Mouse (Mus musculus): ENCODE results near the gene Olfr94. TPM values are rescaled to one million over a fixed set of nuclear protein-coding genes. Genes with fewer than 3 reads are reported as not detected.
"Not testable (repeated sequence)": the region's sequence is repeated elsewhere in the genome, so short reads cannot be mapped to it uniquely, and the experiment has no call there.

Gene Olfr94
- polyA plus RNA-seq (2012; rRNA removed), result not detected in 2 replicates

- no peak for DNase-seq (ENCODE audit: extremely low spot score in 1 of 2, low spot score in 1 of 2)
These were observed at the start of gene Olfr94 for GRCm38 (mm10) chr17:37200894-37201293. Gene Olfr94, minus strand, starts transcription at chr17:37200994.

DNA sequence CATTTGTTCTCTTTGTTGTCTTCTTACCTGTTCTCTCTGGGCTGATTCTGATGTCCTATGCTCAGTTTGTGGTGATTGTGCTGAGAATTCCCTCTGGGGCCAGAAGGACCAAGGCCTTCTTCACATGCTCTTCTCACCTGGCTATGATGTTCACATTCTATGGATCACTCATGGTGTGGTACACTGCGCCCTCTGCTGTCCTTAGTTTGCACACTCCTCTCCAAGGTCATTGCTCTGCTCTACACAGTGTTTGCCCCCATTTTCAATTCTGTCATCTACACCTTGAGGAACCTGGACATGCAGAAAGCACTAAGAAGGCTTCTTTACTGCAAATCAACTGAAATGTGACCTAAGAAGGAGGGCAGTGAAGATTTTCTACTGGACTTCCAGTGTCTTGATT, 49.8 kb upstream of the Olfr94 start:
- peak in 1 of 2 experiments; percentile 30 for DNase-seq (ENCODE audit: extremely low spot score in 1 of 2, low spot score in 1 of 2)

DNA sequence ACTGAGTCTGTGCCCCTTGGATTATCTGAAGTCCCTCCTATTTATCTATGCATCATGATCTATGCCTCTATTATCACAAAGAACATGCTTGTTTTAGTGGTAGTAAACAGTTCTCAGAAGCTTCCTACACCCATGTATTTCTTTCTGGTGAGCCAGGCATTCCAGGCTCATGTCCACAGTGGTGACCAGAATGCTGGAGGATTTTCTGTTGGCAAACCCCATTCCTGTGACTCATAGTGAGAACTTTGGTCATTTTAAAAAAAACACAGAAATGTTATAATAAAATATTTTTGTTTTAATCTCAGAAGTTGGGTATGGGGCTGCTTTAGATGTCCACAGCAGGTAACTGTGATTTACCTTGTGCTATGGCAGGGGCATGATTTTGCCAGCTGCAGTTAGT, 48.7 kb upstream of the Olfr94 start:
- no peak for DNase-seq (ENCODE audit: extremely low spot score in 1 of 2, low spot score in 1 of 2)

DNA sequence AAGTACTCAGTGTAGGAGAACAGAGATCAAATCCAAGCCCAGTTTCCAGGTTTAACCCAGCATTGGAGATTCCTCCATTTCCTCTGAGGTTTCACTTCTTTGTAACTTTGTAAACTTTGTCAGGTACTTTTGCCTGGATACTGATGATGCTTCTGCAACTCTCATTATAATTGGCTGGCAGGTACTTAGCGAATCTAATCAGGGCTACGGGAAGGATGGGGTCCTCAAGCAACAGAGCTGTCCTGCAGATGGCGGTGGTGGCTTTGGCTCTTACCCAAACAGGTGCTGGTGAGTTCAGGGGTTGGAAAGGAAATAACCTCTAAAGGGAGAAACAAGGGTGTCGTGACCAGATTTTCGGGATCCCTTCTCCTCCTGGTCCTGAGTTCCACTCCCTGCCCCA, 45.9 kb upstream of the Olfr94 start:
- DNase-seq (ENCODE audit: extremely low spot score in 1 of 2, low spot score in 1 of 2), result peak; percentile 7 to 72

- no peak for DNase-seq (ENCODE audit: extremely low spot score in 1 of 2, low spot score in 1 of 2)
These were observed 41.4 kb upstream of the Olfr94 start for GRCm38 (mm10) chr17:37242198-37242597.

DNA sequence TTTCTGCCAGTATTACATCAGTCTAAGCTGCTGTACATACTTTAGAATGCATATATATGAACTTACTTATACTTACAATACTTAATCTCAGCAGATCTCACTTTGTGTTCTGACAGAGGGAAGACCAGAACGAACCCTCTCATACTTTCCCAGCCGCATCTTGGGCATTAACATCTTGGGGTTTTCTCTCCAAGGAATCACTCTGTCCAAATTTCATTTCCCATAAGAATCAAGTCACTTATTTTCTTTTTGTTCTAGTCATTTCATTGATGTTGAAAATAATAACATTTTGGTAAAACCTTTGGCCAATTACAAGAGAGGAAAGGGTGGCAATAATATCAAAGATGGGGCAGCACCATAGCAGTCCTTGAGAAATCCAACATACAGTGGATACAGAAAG, 36.4 kb upstream of the Olfr94 start, which contains the start of gene Olfr97:
Gene Olfr97, minus strand, starts transcription at position 101 of the 400 bp plus-strand sequence.
- not testable (repeated sequence) for DNase-seq (ENCODE audit: extremely low spot score in 1 of 2, low spot score in 1 of 2)

GRCm38 (mm10) chr17:37221879-37222278, 21.1 kb upstream of the Olfr94 start:
- no peak for DNase-seq (ENCODE audit: extremely low spot score in 1 of 2, low spot score in 1 of 2)

- no peak for DNase-seq (ENCODE audit: extremely low spot score in 1 of 2, low spot score in 1 of 2)
These were observed 19.1 kb upstream of the Olfr94 start, which contains the start of gene Olfr96 for GRCm38 (mm10) chr17:37219846-37220245. Gene Olfr96, plus strand, starts transcription at chr17:37220146.

- DNase-seq (ENCODE audit: extremely low spot score in 1 of 2, low spot score in 1 of 2), result no peak
These were observed 17.7 kb upstream of the Olfr94 start for GRCm38 (mm10) chr17:37218486-37218885.

DNA sequence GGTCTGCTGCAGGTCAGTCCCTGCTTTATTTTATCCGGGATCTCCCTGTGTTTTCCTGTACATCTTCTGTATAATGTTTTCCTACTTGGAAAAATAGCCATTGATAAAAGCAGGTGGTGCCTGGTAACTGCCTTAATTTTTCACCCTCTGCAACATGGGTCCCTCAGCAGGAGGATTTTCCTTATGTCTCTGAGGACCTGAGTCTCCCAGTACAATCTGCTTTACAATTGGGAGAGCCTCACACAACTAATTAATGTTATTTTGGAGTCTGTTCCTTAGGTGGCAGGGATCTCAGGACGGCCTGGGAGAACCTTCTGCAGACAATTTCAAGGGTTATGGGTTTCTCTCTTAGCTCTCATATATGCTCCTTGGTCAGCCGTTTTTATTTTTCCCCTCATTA, 12.2 kb upstream of the Olfr94 start, which contains the start of gene Olfr95:
Gene Olfr95, minus strand, starts transcription at position 101 of the 400 bp plus-strand sequence.
- no peak for DNase-seq (ENCODE audit: extremely low spot score in 1 of 2, low spot score in 1 of 2)

GRCm38 (mm10) chr17:37210884-37211768, 10.3 kb upstream of the Olfr94 start:
- peak in 1 of 2 experiments; percentile 41 for DNase-seq (ENCODE audit: extremely low spot score in 1 of 2, low spot score in 1 of 2)

DNA sequence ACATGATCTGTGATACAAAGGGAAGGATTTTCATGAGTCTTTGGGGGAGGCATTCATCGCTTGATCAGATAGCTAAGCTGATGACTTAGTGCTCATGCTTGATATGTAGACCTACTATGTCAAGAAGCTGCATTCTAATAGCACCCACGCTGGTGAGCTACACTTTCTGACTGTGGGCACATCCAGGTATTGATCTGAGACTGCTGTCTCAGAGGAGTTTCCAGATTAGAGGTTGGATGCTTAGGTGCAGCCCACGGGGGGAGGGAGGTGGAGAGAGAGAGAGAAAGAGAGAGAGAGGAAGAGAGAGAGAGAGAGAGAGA, 3.1 kb upstream of the Olfr94 start:
- DNase-seq (ENCODE audit: extremely low spot score in 1 of 2, low spot score in 1 of 2), result no peak

DNA sequence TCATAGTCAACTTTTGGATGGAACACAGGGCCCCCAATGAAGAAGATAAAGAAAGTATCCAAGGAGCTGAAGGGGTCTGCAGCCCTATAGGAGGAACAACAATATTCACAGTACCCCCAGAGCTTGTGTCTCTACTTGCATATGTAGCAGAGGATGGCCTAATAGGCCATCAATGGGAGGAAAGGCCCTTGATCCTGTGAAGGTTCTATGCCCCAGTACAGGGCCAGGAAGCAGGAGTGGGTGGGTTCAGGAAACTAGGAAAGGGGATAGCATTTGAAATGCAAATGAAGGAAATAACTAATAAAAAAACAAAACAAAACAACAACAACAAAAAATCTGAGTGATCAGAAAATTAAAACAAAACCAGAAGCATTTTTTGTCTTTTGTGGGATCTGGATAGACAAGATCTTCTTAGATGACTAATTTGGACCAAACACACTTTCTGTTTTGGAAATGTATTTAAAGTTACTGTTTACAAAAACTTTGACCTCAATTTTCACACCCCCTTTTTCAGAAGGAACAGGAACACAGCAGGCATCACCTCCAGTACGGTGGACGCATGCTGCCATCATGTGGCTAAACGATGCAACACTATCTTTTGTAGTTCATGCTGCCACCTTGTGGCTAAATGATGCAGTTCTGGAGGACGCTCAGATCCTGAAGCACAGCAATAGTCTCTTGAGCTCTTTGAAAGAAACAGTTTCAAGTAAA, 2.6 kb upstream of the Olfr94 start:
- DNase-seq (ENCODE audit: extremely low spot score in 1 of 2, low spot score in 1 of 2), result peak; percentile 77 to 96

- DNase-seq (ENCODE audit: extremely low spot score in 1 of 2, low spot score in 1 of 2), result peak in 1 of 2 experiments; percentile 36
These were observed 3.7 kb downstream of the Olfr94 start for GRCm38 (mm10) chr17:37196845-37197724.

DNA sequence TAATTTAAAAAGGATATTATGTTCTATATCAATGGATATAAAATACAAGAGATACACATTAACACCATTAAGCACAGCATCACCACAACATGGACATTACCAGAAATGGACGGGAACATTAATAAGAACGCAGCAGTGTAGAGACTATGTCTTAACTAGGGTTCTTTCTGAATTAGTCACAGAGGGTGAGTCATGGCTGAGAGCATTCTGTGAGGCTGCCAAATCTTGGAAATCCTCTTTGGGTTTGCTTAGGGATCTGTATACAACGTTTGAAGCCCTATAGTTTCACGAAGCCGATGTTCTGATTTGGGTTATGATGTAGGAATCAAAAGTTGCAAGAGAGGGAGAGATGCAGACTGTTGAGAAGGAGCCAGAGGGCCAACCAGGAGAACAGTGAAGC, 6.0 kb downstream of the Olfr94 start:
- DNase-seq (ENCODE audit: extremely low spot score in 1 of 2, low spot score in 1 of 2), result peak in 1 of 2 experiments; percentile 64

GRCm38 (mm10) chr17:37193656-37194055, 7.1 kb downstream of the Olfr94 start, which contains the start of gene Ubd:
Gene Ubd, plus strand, starts transcription at chr17:37193892.
- no peak for DNase-seq (ENCODE audit: extremely low spot score in 1 of 2, low spot score in 1 of 2)

DNA sequence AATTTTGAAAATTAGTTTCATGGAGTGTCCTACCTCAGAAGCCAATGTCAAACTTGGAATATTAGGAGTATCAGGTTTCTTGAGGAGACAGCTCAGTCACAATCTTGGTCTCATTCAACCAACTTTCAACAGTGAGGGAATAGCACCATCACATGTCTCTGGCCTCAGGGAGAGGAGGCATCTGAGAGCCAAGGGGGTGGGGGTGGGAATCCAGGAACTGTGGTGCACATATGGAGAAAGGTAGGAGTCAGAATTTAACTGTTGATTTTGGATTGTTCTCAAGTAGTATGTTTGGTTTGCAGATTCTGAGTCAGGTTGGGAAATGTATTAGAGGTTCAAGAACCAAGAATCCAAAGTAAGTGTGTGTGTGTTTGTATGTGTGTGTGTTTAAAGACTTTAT, 7.8 kb downstream of the Olfr94 start:
- DNase-seq (ENCODE audit: extremely low spot score in 1 of 2, low spot score in 1 of 2), result no peak

GRCm38 (mm10) chr17:37190711-37191110, 10.1 kb downstream of the Olfr94 start:
- peak in 1 of 2 experiments; percentile 78 for DNase-seq (ENCODE audit: extremely low spot score in 1 of 2, low spot score in 1 of 2)

GRCm38 (mm10) chr17:37185474-37185873, 15.3 kb downstream of the Olfr94 start:
- DNase-seq (ENCODE audit: extremely low spot score in 1 of 2, low spot score in 1 of 2), result no peak

DNA sequence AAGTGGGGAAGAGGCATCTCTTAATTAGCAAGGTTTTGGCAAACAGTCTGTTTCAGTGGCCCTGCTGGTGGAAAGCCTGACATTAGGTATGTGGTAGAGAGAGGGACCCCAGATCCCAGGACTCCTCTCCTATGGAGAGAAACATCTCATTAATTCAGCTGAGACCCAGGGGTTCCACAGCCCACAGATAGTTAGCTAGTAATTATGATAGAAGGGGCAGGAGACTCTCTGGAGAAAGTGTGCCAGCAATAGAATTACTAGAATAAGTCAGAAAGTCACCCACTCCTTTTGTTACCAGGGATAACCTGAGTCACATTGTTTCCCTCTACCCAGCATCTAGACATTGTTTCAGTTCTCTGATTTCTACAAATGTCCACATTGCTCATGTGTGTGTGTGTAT, 39.4 kb downstream of the Olfr94 start, which contains the start of gene Olfr93:
Gene Olfr93, minus strand, starts transcription at position 101 of the 400 bp plus-strand sequence.
- DNase-seq (ENCODE audit: extremely low spot score in 1 of 2, low spot score in 1 of 2), result no peak
